Mouse (Mus musculus) myocyte (in vitro differentiated cells): ENCODE data around the gene She.

Source experiments
- CEBPB ChIP-seq: IDR thresholded peaks from 2 replicates; pipeline ENCODE4 v1.6.1; 2011; ENCODE audit warnings: mild to moderate bottlenecking, moderate library complexity; ENCODE audit not compliant: poor library complexity, insufficient read depth, severe bottlenecking
- POLR2A ChIP-seq: IDR thresholded peaks from one replicate; pipeline ENCODE4 v1.6.1; 2011; ENCODE audit warnings: low read depth, mild to moderate bottlenecking, control low read depth, moderate library complexity; ENCODE audit not compliant: insufficient read length

DNA sequence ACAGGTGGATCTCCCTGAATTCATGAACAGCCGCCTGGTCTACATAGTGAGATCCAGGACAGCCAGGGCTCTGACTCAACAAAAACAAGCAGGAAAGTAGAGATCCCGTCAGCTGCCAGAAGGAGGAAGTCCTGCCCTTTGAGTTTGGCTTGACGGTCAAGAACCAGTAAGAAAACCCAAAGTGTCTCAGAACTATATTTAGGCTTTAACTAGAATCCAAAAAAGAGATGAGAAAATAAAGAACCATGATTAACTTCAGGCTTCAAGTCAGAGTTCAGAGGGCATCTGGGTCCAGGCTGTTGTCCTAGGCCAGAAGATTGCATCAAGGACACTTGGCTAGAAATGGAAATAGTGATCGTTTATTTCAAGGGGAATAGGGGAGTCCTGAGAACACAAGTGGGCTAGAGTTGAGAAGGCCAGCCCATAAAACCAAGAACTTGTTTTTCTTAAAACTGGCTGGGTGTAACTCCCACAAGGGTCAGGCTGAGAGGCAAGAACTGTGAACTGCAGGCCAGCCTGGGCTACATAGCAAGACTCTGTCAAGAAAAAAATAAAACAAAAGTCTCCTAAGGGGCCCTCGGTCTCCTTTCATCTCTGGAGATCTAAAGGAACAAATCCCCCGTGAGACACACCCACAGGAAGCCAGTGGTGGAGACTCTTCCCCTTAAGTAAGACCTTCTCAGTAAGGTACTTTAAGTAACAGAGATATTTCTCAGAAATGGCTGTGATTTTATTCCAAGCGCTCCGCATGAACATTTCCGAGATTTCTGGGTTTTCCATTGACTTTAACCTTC lies 32.7 kb downstream of the She start:
- TF ChIP-seq POLR2A (no peak), CEBPB (no peak)
